Mouse (Mus musculus) neural tube, embryonic 14.5 days (tissue): ENCODE measurements at regions not wholly inside any gene's neighbourhood (a gene's known extent, or its start where the extent isn't known, plus 50 kb on each side); places are given as distances from the start of the nearest gene placed in this dataset.

Source experiments
- ATAC-seq: fragments of 200-750 bp; cut with Nextera tagmentation; 2 replicates; pipeline ENCODE4 v1.8.0; 2017; ENCODE audit warnings: low read depth, mild to moderate bottlenecking, moderate TSS enrichment, moderate library complexity
- H3K27ac ChIP-seq: fragments of 300-500 bp; sonication (generic); 2 replicates; pipeline ENCODE4 v1.5.1; 2014; ENCODE audit warnings: low read depth, mild to moderate bottlenecking, control low read depth, low read length, moderate library complexity, mixed read lengths
- H3K27me3 ChIP-seq: fragments of 300-500 bp; sonication (generic); 2 replicates; pipeline ENCODE4 v1.6.1; 2014; ENCODE audit warnings: low read length; ENCODE audit not compliant: control insufficient read depth, insufficient read depth
- H3K36me3 ChIP-seq: fragments of 300-500 bp; sonication (generic); 2 replicates; pipeline ENCODE4 v1.6.1; 2014; ENCODE audit warnings: low read length, mixed read lengths; ENCODE audit not compliant: control insufficient read depth, insufficient read depth
- H3K4me1 ChIP-seq: fragments of 300-500 bp; sonication (generic); 2 replicates; pipeline ENCODE4 v1.6.1; 2014; ENCODE audit warnings: low read length; ENCODE audit not compliant: control insufficient read depth, insufficient read depth
- H3K4me2 ChIP-seq: fragments of 300-500 bp; sonication (generic); 2 replicates; pipeline ENCODE4 v1.6.1; 2014; ENCODE audit warnings: mild to moderate bottlenecking, low read depth, low read length, control low read depth
- H3K4me3 ChIP-seq: fragments of 300-500 bp; sonication (generic); 2 replicates; pipeline ENCODE4 v1.5.1; 2014; ENCODE audit warnings: low read depth, low read length, control low read depth, mixed read lengths
- H3K9ac ChIP-seq: fragments of 300-500 bp; sonication (generic); replicated peaks from 2 replicates; pipeline ENCODE4 v1.6.1; 2014; ENCODE audit warnings: low read depth, mild to moderate bottlenecking, control low read depth, low read length, mixed read lengths
- H3K9me3 ChIP-seq: fragments of 300-500 bp; sonication (generic); 2 replicates; pipeline ENCODE4 v1.6.1; 2016; ENCODE audit warnings: low read length; ENCODE audit not compliant: control insufficient read depth
- WGBS: fragments of 180-500 bp; shearing (Covaris S2); extraction: QIAGEN DNeasy Blood & Tissue Kit; methylation state at CpG from one replicate; pipeline ENCODE4 v1.1.7; 2014; 5-methylcytosine and 5-hydroxymethylcytosine counted together

GRCm38 (mm10) chr8:32958331-32958730 lies 470.2 kb upstream of the 5930422O12Rik start:
- no peak overlapping the region for H3K4me3 ChIP-seq
- H3K9ac ChIP-seq, result no peak overlapping the region
- WGBS, result 85% methylated on average over 1 of the region's 1 CpGs
- no peak overlapping the region for H3K4me2 ChIP-seq
- H3K9me3 ChIP-seq, result no peaks in the 10 kb centered on the region
- no peaks in the 10 kb centered on the region for H3K27me3 ChIP-seq
- ATAC-seq, result no peak
- no peak overlapping the region for H3K27ac ChIP-seq
- H3K36me3 ChIP-seq, result no peaks in the 10 kb centered on the region
- no peaks in the 10 kb centered on the region for H3K4me1 ChIP-seq

DNA sequence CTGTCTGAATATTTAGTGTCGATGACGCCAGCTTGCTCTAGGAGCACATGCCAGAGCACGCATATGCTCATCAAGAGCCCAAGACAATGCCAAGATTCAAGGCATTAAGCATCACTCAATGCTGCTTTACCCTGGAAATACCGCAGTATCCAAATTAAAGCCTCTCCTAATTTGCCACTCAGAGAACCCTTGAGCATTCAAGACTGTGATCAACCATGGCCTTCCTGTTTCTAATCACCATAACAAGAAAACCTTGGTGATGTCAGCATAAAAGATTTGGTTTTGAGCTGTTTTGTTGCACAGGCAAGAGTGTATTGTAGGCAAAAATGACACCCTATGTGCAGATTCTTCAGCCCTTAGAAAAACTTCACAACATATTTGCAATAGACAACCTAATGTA lies 469.7 kb upstream of the 5930422O12Rik start:
- no peak for ATAC-seq
- 79% methylated on average over 4 of the region's 4 CpGs for WGBS
- Histone ChIP-seq H3K27ac (no peak overlapping the region), H3K27me3 (no peaks in the 10 kb centered on the region), H3K9me3 (no peaks in the 10 kb centered on the region), H3K4me1 (no peaks in the 10 kb centered on the region), H3K9ac (no peak overlapping the region), H3K36me3 (no peaks in the 10 kb centered on the region), H3K4me3 (no peak overlapping the region), H3K4me2 (no peak overlapping the region)

- WGBS, result 78% methylated on average over 12 of the region's 12 CpGs
- Histone ChIP-seq H3K36me3 (no peaks in the 10 kb centered on the region), H3K4me1 (no peaks in the 10 kb centered on the region), H3K27me3 (no peaks in the 10 kb centered on the region), H3K27ac (no peak overlapping the region), H3K4me3 (no peak overlapping the region), H3K9me3 (no peaks in the 10 kb centered on the region), H3K4me2 (no peak overlapping the region), H3K9ac (no peak overlapping the region)
- no peak for ATAC-seq
Observed at GRCm38 (mm10) chr8:32959326-32960064, 469.0 kb upstream of the 5930422O12Rik start.

DNA sequence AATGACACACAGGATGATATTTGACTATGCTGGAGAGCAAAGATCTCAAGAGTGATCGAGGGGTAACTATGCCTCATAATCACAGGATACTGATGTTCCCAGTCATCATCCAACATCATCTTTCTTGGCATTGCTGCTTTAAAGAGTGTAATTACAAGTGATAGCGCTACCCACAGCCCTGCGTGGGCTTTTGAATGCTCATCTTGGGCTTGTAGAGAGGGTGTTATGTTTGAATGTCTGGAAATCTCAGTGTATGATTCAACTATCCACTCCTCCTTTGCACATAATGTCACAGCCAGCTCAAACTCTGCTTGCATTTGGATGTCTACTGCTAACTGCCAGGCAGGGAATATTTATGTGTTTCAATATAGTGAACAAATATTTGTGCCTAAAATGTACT lies 438.3 kb upstream of the 5930422O12Rik start:
- Histone ChIP-seq H3K4me1 (no peaks in the 10 kb centered on the region), H3K4me2 (no peak overlapping the region), H3K4me3 (no peak overlapping the region), H3K9ac (no peak overlapping the region), H3K36me3 (no peaks in the 10 kb centered on the region), H3K27me3 (no peaks in the 10 kb centered on the region), H3K9me3 (no peaks in the 10 kb centered on the region), H3K27ac (no peak overlapping the region)
- 84% methylated on average over 3 of the region's 3 CpGs for WGBS
- ATAC-seq, result no peak

DNA sequence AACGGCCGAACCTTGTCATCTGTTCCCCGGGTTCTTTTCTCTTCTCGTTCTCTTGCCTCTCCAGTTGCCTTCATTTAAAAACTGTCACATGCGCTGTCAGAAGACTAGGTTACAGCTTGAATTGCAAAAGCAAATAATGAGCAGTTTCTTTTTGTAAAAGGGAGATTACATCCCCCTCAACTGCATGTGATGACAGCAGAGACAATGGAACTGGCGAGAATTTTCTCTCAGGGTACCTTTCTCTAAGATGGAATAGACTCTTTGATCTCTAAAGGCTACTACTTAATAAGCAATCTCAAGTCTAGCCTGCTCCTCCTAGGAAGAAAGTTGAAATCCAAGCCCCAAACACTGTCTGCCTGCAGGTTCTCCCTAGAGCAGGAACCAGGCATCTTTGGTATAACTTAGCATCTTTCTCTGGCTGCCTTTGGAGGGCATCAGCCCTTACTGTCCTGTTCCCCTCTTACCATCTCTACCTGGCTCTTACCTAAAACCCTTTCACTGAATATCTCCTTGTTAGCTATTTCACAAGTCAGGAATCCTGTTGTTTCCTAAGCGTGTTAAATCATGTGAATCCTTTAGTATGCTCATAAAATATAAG lies 424.4 kb upstream of the 5930422O12Rik start:
- H3K4me3 ChIP-seq, result no peak overlapping the region
- no peak overlapping the region for H3K4me2 ChIP-seq
- no peaks in the 10 kb centered on the region for H3K36me3 ChIP-seq
- no peak overlapping the region for H3K9ac ChIP-seq
- no peak overlapping the region for H3K27ac ChIP-seq
- 0 out of 2 replicates have a peak, but pooled peaks cover 4% of the 10 kb centered on the region for H3K4me1 ChIP-seq
- WGBS, result 64% methylated on average over 7 of the region's 7 CpGs
- peak; percentile 32; the same call in 1 of the 2 replicates for ATAC-seq
- no peaks in the 10 kb centered on the region for H3K27me3 ChIP-seq
- H3K9me3 ChIP-seq, result no peaks in the 10 kb centered on the region

- WGBS, result 16% methylated on average over 2 of the region's 2 CpGs
Observed at GRCm38 (mm10) chr8:33004570-33004969, 423.9 kb upstream of the 5930422O12Rik start.

GRCm38 (mm10) chr8:33010106-33010505 lies 418.4 kb upstream of the 5930422O12Rik start:
- Histone ChIP-seq H3K9me3 (no peaks in the 10 kb centered on the region), H3K27ac (no peak overlapping the region), H3K4me1 (no peaks in the 10 kb centered on the region), H3K36me3 (no peaks in the 10 kb centered on the region), H3K9ac (no peak overlapping the region), H3K4me2 (no peak overlapping the region), H3K4me3 (no peak overlapping the region), H3K27me3 (no peaks in the 10 kb centered on the region)
- no peak for ATAC-seq

More at GRCm38 (mm10) chr8:33004570-33004969, 423.9 kb upstream of the 5930422O12Rik start:
- Histone ChIP-seq H3K4me1 (0 out of 2 replicates have a peak, but pooled peaks cover 4% of the 10 kb centered on the region), H3K4me3 (no peak overlapping the region), H3K9ac (no peak overlapping the region), H3K9me3 (no peaks in the 10 kb centered on the region), H3K4me2 (no peak overlapping the region), H3K27me3 (no peaks in the 10 kb centered on the region), H3K36me3 (no peaks in the 10 kb centered on the region), H3K27ac (no peak overlapping the region)
- ATAC-seq, result peak; percentile 92

DNA sequence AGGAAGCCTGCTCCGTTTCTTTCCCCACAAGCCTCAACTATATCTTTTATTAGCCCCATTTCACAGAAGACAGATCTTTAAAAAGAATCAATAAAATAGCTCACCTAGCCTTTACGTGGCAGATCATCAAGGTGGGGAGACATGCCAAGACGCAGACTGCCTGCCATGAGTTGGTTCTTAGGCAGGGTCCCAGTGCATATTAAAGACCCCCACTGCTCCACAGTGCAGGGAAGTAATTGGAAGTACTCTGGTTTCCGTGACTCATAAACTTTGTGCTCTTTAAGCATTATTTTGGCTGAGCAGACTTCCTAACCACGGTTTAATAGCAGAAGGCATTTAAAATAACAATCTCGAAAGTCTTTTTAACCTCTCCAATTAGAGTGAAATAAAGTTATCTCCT lies 415.7 kb upstream of the 5930422O12Rik start:
- Histone ChIP-seq H3K27ac (no peak overlapping the region), H3K9ac (no peak overlapping the region), H3K4me3 (no peak overlapping the region), H3K4me2 (no peak overlapping the region), H3K4me1 (no peaks in the 10 kb centered on the region), H3K27me3 (no peaks in the 10 kb centered on the region), H3K36me3 (no peaks in the 10 kb centered on the region), H3K9me3 (no peaks in the 10 kb centered on the region)
- ATAC-seq, result no peak
- 74% methylated on average over 6 of the region's 6 CpGs for WGBS

- Histone ChIP-seq H3K4me1 (no peaks in the 10 kb centered on the region), H3K36me3 (no peaks in the 10 kb centered on the region), H3K27me3 (no peaks in the 10 kb centered on the region), H3K4me2 (no peak overlapping the region), H3K9ac (no peak overlapping the region), H3K9me3 (no peaks in the 10 kb centered on the region), H3K4me3 (no peak overlapping the region), H3K27ac (no peak overlapping the region)
- no peak for ATAC-seq
- WGBS, result 81% methylated on average over 3 of the region's 3 CpGs
Observed at GRCm38 (mm10) chr8:33015861-33016260, 412.6 kb upstream of the 5930422O12Rik start.
